Mouse (Mus musculus): ENCODE measurements at regions not wholly inside any gene's neighbourhood (a gene's known extent, or its start where the extent isn't known, plus 50 kb on each side); places are given as distances from the start of the nearest gene placed in this dataset.

GRCm38 (mm10) chr15:5512546-5512945 is 268.6 kb upstream of the Ptger4 start:
- TF ChIP-seq CTCF (conservative IDR thresholded peaks at IDR 0.05; ENCODE audit: low read length) (no peak), NANOG (IDR thresholded peaks at IDR 0.05; ENCODE audit: borderline replicate concordance, low read length) (no peak)

Measured in E14TG2a.4 (cell line).